Mouse (Mus musculus) B cell, adult 2 months (primary cell): ENCODE data around the gene Pnpla1.
"Not testable (repeated sequence)": the region's sequence is repeated elsewhere in the genome, so short reads cannot be mapped to it uniquely, and the experiment has no call there.

Experiments
- DNase-seq, 2 experiments: peaks; one replicate each; pipeline ENCODE4 v3.0.0; 2022

The Pnpla1 gene

DNA sequence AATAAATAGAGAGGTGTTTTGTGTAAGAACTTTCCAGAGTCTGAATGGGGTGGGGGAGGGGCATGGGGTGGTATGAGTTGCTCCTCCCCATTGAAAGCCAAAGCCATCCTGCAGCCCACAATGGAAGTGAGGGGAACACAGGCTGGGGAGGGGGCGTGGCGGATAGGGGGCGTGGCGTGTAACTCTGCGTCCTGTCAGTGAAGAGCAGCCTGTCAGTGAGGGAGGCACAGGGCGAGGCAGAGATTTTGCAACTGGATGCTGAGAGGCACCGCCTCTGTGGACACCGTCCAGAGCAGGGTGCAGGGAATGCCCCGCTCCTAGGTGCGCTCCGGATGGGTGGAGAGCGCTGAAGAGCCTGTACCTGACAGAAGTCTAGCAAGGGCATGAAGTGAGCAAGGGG lies at the start of gene Pnpla1:
Gene Pnpla1, plus strand, starts transcription at position 207 of the 400 bp plus-strand sequence.
- no peak for DNase-seq

DNA sequence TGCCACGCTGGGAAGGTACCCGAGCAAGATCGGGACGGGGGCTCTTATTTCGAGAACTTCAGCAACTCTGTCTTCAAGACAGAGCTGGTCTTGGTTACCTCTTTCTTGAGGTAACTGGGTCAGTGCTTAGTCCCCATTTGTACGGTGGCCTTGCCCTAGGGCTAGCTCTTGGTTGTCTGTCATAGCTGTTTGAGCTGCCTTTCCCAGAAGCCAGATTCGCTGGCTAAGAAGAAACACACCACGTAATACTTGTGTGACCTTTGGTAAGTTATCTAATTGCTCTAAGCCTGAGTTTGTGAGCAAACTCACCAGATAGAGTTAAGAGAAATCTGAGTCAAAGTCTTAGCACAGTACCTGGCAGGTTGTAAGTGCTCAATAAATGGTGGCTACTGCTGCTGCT lies 49.5 kb upstream of the Pnpla1 start:
- DNase-seq = no peak

DNA sequence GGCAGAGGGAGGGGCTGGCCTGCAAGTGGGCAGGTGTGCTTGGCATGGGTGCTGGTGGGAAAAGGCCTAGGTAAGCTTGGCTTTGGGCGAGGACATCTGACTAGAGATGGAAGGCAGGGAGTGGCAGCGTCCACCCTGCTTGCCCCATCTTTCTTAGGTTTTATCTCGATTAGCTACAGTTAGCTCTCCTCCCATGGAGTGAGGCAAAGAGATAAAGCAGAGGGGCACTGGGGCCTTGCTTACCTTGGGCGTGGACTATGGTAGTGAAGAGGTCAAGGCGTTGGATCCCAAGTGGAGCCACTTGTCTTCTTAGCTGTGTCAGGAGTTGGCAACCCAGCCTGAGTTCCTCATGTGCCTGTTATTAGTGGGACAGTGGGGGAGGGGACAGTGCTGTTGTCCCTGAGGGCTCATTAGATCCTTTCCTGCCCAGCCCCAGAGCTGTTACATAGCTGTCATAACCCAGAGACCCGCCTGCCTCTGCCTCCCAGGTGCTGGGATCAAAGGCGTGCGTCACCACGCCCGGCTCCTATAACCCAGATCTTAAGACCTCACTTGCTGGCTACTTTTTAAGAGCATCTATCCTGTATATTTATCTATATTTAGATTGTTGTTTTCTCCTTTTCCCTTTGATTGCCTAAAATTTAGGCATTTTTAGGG lies 48.9 kb upstream of the Pnpla1 start:
- DNase-seq = no peak

DNA sequence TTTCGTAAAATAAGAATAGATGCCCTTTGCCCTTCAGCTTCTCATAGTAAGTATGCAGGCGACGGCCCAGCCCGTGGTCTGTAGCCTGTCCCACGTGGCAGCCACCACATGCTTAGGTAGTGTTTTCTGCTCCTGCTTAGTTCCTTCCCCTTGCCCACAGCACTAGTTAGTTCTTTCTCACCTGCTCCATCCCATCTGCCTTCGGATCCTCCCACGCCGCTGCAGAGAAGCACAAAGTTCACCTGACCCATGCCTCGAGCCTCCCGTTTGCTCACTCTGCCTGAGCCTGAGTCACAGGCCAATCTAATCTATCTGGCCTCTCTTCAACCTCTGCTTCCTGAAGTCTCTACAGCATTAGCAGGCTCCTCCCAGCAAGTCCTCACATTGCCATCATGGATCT lies 45.9 kb upstream of the Pnpla1 start:
- no peak for DNase-seq

DNA sequence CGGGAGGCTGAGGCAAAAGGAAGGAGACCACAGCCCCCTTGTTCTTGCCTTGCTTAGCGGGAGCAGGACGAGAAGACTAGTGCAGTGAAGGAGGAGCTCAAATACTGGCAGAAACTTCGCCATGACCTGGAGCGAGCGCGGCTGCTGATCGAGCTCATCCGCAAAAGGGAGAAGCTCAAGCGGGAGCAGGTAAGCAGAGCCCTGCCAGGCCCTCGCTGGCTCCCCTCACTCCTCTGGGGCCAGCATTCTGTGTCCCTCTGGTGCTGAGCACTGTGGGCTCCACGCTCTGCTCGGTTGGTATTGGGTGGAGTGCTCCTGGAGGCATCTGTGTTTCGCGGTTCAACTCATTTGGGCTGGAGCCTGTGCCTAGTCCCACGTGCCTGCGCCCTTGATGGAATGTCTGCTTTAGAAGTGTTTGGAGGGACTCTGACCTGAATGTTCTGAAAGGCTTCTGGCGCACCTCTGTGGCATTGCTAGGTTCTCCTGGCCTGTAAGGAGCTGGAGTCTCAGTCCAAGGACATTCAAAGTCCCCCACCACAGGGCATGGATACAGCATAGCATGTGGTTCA lies 43.6 kb upstream of the Pnpla1 start:
- DNase-seq = no peak

DNA sequence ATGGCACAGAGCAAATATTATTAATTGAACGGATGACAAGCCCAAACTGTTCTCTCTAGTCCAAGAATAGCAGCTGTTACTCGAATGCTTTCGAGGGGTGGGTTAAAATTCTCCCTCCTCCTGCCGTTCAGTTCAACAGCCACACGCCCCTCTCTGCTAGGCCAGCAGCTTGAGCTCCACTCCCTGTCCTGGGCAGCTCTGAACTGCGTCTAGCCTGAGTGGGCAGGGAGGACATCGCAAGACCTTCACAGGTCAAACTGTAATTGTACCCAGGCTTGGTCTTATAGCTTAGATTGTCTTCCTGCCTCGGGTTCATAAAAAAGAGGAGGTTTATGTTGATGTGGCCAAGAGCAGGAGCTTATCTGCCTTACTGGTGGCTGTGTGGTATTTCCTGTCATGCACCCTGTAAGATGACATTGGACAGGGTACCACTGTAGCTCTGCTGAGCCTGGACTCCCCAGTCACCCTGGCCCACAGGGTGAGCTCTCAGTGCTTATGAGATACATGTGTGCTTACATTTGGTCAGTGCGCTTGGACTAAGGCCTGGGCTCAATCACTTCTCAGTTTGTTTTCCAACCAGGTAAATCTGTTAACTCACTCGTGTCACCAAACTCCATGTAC lies 42.7 kb upstream of the Pnpla1 start:
- DNase-seq = no peak

DNA sequence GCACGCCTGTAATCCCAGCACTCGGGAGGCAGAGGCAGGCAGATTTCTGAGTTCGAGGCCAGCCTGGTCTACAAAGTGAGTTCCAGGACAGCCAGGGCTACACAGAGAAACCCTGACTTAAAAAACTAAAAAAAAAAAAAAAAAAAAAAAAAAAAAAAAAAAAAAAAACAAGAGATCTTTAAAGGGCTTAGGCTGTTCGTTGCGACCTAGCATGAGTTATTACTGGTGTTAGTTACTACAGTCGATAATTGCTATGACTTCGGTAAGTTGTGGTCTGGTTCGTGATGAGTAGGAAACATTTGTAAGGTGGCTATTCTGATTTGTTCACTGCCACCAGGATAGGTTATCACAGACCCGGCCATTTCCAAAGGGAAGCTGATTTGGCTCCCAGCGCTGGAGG lies 41.9 kb upstream of the Pnpla1 start:
- DNase-seq = not testable (repeated sequence)

DNA sequence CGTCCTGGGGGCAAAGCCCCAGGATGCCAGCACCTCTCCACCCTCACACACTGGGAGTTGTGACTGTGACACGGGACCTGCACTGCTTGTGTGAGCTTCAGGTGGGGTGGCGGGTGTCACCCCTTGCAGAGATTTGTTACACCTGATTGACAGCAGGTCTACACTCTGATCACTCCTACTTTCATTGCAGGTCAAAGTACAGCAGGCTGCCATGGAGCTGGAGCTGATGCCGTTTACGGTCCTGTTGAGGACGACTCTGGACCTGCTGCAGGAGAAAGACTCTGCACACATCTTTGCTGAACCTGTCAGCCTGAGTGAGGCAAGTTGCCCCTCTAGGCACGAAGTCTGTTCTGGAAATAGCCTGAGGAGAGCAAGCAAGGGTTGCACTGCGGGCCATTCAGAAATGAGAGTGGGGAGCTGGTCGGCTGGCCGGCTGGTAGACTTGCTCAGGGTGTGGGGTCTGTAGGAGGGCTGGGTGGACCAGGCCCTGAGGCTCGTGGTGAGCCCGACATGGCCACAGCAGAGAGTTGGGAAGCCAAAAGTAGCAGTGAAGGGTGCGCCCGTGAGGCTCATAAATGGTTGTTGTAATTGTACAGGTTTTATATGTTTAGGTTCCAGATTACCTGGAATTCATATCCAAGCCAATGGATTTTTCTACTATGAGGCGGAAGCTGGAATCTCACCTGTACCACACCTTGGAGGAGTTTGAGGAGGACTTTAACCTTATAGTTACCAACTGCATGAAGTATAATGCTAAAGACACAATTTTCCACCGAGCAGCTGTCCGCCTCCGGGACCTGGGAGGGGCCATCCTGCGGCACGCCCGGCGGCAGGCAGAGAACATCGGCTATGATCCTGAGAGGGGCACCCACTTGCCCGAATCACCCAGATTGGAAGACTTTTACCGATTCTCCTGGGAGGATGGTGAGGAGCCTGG lies 41.1 kb upstream of the Pnpla1 start:
- no peak for DNase-seq

- DNase-seq = no peak
These were observed 38.0 kb upstream of the Pnpla1 start for GRCm38 (mm10) chr17:28820189-28820588.

- no peak for DNase-seq
These were observed 35.0 kb upstream of the Pnpla1 start for GRCm38 (mm10) chr17:28823004-28823745.

- DNase-seq = no peak
These were observed 34.5 kb upstream of the Pnpla1 start for GRCm38 (mm10) chr17:28823749-28824148.

DNA sequence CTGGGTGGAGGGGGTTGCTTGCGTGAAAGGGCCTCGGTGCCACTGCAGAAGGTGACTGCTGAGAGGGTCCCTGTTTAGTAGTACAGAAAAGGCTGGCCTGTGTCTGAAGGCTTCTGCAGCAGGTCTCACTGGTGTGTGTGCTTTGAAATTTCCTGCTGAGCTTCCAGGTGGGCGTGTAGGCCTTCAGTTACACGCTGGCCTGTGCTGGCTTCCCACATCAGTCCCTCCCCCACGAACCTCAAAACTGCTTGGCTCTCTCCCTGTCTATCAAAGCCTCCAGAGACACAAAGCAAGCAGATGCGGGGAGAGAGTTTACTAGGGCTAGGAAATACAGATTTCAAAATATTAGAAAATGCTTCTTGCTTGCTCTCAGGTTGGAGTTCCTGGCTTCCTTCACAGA lies 33.3 kb upstream of the Pnpla1 start:
- DNase-seq = no peak

DNA sequence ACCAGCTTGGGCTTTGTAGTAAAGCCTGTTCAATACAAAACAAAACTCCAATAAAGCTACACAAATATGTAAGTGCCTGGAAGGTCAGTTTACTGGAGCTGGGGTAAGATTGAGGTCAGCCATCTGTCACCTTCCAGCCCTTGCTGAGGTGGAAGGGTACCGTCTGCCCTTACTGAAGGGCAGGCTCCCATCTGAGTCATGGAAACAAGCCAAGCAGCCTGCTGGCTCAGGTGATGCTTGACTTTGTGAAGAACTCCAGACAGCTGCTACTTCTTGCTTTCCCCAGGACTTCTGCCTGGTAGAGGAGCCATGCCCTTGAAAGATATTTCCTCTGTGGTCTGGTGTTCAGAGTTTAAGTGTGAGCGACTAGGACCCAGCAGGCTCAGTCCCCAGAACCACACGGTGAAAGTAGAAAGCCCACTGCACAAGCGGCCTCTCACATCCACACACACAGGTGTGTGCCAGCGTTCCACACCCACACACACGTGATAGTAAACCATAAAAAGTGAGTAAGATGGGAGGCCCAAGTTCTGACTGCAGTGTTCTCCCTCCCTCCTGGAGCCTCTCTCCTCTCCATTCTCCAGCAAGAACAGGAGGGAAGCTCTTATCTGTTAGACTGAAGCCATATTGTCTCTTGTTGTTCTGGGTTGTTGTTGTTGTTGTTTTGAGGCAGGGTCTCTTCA lies 32.7 kb upstream of the Pnpla1 start:
- no peak for DNase-seq

DNA sequence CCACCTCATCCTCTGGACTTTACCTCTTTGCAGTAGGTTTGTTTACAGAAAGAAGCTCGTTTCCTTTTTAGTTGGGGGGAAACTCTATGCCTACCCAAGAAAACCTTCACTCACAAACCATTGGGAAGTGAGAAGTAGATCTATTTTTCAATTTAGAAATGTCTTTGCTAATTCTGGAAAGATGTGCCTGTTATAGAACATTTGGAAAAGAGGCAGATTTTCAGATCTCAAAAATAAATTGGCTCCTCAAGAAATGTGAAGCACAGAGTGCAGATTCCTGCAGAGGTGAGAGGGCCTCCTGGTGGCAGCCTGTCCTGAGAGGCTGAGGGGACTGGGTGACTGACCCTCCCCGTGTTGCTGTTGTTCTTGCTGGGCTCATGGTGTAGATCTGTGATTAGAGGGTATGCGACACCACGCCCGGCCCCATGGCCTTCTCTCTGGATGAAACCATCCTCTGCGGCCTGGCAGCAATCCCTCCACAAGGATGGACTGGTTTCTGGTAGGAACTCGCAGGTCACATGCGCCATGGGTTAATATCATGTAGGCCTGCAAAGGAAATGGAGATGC lies 30.5 kb upstream of the Pnpla1 start:
- DNase-seq = no peak

DNA sequence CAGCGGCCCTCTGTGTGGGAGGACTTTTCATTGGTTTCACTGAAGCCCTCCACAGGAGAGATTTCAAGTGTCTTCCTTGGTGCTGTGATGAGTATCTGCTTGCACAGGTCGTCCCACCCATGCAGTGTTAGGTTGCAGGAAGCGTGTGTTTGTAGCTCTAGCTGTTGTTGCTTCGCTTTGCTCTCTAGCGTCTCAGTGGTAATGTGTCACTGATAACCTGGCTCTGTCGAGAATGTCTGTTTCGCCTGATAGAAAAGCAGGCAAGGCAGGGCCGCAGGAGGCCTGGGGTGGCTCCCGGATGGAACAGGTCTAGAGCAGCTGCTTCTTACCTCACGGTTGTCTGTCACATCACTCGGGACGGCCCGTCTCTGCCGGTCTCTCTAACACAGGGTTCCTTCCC lies 29.1 kb upstream of the Pnpla1 start:
- no peak for DNase-seq

DNA sequence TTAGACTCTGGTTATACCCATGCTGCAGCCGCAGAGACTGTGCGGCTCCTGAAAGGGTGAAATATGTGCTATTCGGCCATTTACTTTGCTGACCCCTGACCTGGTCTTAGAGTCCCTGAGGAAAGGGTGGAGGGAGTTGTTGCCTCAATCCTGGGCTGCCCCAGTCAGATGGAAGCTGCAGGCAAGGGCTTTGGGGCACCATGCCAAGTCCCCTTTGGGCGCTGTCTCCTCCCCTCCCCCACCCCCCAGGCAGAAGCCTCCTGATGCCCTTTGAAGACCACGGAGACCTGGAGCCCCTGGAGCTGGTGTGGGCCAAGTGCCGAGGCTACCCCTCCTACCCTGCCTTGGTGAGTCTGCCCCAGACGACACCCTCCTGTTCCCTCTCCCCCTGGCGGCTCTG lies 27.1 kb upstream of the Pnpla1 start:
- no peak for DNase-seq

GRCm38 (mm10) chr17:28832040-28832439 lies 26.2 kb upstream of the Pnpla1 start:
- DNase-seq = no peak

DNA sequence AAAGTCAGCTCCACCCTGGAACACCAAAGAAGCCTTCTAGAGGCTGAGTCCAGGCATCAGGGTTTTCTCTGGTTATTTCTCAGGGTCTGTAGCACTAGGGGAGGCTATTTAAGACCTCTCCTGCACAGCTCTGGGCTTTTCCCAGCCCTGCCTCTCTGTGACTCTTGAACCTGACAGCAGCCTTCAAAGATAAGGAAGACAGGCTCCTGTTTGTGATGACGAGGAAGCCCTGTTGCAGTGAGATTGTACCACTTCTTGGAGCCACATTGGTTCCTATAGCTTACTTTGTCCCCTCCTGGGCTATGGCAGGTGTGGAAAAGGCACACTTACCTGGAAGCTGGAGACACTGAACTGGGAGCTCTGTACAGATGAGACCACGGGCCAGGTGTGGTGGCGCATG lies 25.3 kb upstream of the Pnpla1 start:
- DNase-seq = no peak

DNA sequence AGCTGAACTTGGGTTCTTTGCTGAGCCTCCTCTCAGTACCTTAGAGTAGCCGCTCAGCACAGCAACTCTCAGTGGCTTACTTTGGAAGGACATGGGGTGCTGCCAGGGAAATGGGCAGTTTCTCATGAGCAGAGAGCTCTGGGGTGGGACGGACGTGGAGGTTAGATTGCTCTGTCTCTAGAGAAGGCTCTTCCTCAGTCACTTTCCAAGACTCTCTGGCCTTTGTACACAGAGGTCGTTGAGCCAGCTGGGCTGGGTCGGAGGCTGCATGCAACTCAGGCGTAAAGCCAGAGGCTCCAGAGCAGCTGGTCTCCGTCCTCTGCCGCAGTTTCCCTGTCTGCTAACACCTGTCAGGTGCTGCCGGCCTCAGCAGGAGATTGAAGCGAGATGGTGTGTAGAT lies 23.5 kb upstream of the Pnpla1 start:
- no peak for DNase-seq

DNA sequence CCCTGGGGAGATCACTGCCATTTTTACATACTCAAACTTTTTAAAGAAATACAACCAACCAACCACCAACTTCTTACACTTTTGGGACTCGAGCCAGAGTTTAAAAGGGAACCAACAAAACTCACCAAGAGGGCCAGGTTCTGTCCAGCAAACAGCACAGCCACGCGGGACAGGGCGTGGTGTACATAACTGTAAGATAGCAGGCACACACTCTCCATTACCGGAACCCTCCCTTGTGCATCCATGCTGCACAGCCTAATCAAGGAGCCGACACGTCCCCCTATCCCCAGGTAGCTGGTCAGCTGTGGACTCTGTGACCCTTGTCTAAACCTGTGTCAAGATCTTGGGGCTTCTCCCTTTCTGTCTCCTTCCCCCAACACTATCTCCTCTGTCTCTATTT lies 20.4 kb upstream of the Pnpla1 start:
- DNase-seq = no peak

GRCm38 (mm10) chr17:28841947-28842346 lies 16.3 kb upstream of the Pnpla1 start:
- DNase-seq = not testable (repeated sequence)

GRCm38 (mm10) chr17:28843665-28844064 lies 14.5 kb upstream of the Pnpla1 start:
- DNase-seq = no peak
